In genomic region chr11:43925584-43925983, GRCm38 (mm10) we compare ENCODE assay signal across 20 mouse cellular contexts. TPM values are rescaled to one million over a fixed set of nuclear protein-coding genes. Genes with fewer than 3 reads are reported as not detected.
A peak's percentile ranks its signal among the peaks of the same experiment; 100 is the strongest.
DNase-seq lines count a peak whose midpoint lies in the region; ATAC-seq and TF ChIP-seq lines count a peak whose summit lies in the region.
"Had no signal": no experiment of that assay in that cellular context is flagged by ENCODE, and none has a peak within 500 bp of the region (broad histone marks: within the 10 kb centered on the region; RNA-seq: fewer than 3 reads in every experiment).

No protein-coding gene starts in this region.

- TF ChIP-seq EP300 in heart, adult 2 months (IDR thresholded peaks at IDR 0.05; ENCODE audit: insufficient read depth, low read depth, low read length): peak; percentile 60; the same call in 1 of the 2 replicates

- ATAC-seq in heart, embryonic 16.5 days (replicated peaks; ENCODE audit: extremely low read depth, insufficient read depth, low FRiP score): peak; percentile 83
- ATAC-seq in midbrain, embryonic 16.5 days: peak; percentile 66
- ATAC-seq: CD4-positive, CD25-positive, alpha-beta regulatory T cell, adult 4 months; hindbrain, embryonic 16.5 days had no signal

- no peak for TF ChIP-seq CTCF in heart, adult 2 months (IDR thresholded peaks at IDR 0.05)
- no peak for TF ChIP-seq CTCF in left cerebral cortex, adult 2 months (IDR thresholded peaks at IDR 0.05)

- intact Hi-C loops in heart, adult 2 months (cut with DNase I): loop anchor here (5.0 kb wide), 1 partner anchor 58 kb away; no protein-coding TSS in a partner anchor
- intact Hi-C loops in heart, postnatal 36 days (cut with DNase I): loop anchor here (5.0 kb wide), 1 partner anchor 397 kb away; no protein-coding TSS in a partner anchor
- intact Hi-C loops in left cerebral cortex, adult 2 months (cut with DNase I): no loop called here

- no peak overlapping the region for H3K27ac ChIP-seq in heart, adult 2 months
- H3K27ac ChIP-seq in heart, embryonic 16.5 days (ENCODE audit: low read length): no peak overlapping the region
- H3K27ac ChIP-seq in midbrain, embryonic 16.5 days (ENCODE audit: low read length): no peak overlapping the region
- H3K27ac ChIP-seq in left cerebral cortex, adult 2 months: no peak overlapping the region
- H3K27ac ChIP-seq: embryonic facial prominence, embryonic 10.5 days; liver, embryonic 13.5 days had no signal

- no peaks in the 10 kb centered on the region for H3K9me3 ChIP-seq in heart, embryonic 16.5 days (replicated peaks; ENCODE audit: control insufficient read depth, low read length)
- H3K9me3 ChIP-seq in midbrain, embryonic 16.5 days (replicated peaks; ENCODE audit: control insufficient read depth, low read length, poor library complexity, severe bottlenecking): no peaks in the 10 kb centered on the region; the same call in 1 of the 2 replicates
- H3K9me3 ChIP-seq: embryonic facial prominence, embryonic 10.5 days; G1E; liver, embryonic 13.5 days had no signal

- no peak overlapping the region for H3K4me3 ChIP-seq in heart, adult 2 months
- H3K4me3 ChIP-seq in heart, embryonic 16.5 days (ENCODE audit: low read length): no peak overlapping the region
- no peak overlapping the region for H3K4me3 ChIP-seq in midbrain, embryonic 16.5 days (ENCODE audit: low read depth, low read length)
- no peak overlapping the region for H3K4me3 ChIP-seq in left cerebral cortex, adult 2 months
- H3K4me3 ChIP-seq: embryonic facial prominence, embryonic 10.5 days; liver, embryonic 13.5 days had no signal

- 19% methylated on average over 6 of the region's 6 CpGs for WGBS in heart, adult 2 months
- 32% methylated on average over 6 of the region's 6 CpGs for WGBS in heart, embryonic 16.5 days
- 18% methylated on average over 6 of the region's 6 CpGs for WGBS in midbrain, embryonic 16.5 days

- H3K36me3 ChIP-seq in heart, adult 2 months (ENCODE audit: control insufficient read depth, insufficient read depth, low read length): no peaks in the 10 kb centered on the region; the same call in 1 of the 2 replicates
- H3K36me3 ChIP-seq in heart, embryonic 16.5 days (ENCODE audit: control insufficient read depth, insufficient read depth): no peaks in the 10 kb centered on the region
- no peaks in the 10 kb centered on the region for H3K36me3 ChIP-seq in midbrain, embryonic 16.5 days (ENCODE audit: control insufficient read depth, insufficient read depth, low read length)
- H3K36me3 ChIP-seq: embryonic facial prominence, embryonic 10.5 days; G1E; liver, embryonic 13.5 days had no signal

- no peak for TF ChIP-seq POLR2A in heart, adult 2 months (IDR thresholded peaks at IDR 0.05; ENCODE audit: insufficient read depth, low read depth, low read length)

- peaks cover 18% of the 10 kb centered on the region for H3K4me1 ChIP-seq in heart, adult 2 months (ENCODE audit: control insufficient read depth, insufficient read depth, low read length)
- peaks cover 13% of the 10 kb centered on the region; the same call in 1 of the 2 replicates for H3K4me1 ChIP-seq in heart, embryonic 16.5 days (ENCODE audit: control insufficient read depth, insufficient read depth, low read length)
- peaks cover 9% of the 10 kb centered on the region for H3K4me1 ChIP-seq in midbrain, embryonic 16.5 days (ENCODE audit: control insufficient read depth, insufficient read depth, low read length)
- H3K4me1 ChIP-seq: liver, embryonic 13.5 days had no signal

- no peak overlapping the region for H3K4me2 ChIP-seq in heart, embryonic 16.5 days (ENCODE audit: low read depth, low read length)
- H3K4me2 ChIP-seq in midbrain, embryonic 16.5 days (ENCODE audit: low read length): no peak overlapping the region
- H3K4me2 ChIP-seq: liver, embryonic 13.5 days had no signal

- H3K9ac ChIP-seq in heart, adult 2 months (ENCODE audit: low read depth, low read length): no peak overlapping the region
- H3K9ac ChIP-seq in heart, embryonic 16.5 days (ENCODE audit: low read length): no peak overlapping the region
- no peak overlapping the region for H3K9ac ChIP-seq in midbrain, embryonic 16.5 days (ENCODE audit: low read depth, low read length)
- H3K9ac ChIP-seq: liver, embryonic 13.5 days had no signal

- H3K27me3 ChIP-seq in heart, adult 2 months (ENCODE audit: control insufficient read depth, insufficient read depth, low read length): no peaks in the 10 kb centered on the region
- no peaks in the 10 kb centered on the region for H3K27me3 ChIP-seq in heart, embryonic 16.5 days (ENCODE audit: control insufficient read depth, insufficient read depth, low read length)
- H3K27me3 ChIP-seq in midbrain, embryonic 16.5 days (ENCODE audit: control insufficient read depth, insufficient read depth, low read depth, low read length): no peaks in the 10 kb centered on the region
- H3K27me3 ChIP-seq: liver, embryonic 13.5 days had no signal

- peak; percentile 7 for DNase-seq in embryo, embryonic 10 days (ENCODE audit: low spot score)
- DNase-seq in embryo, embryonic 11 days: no peak
- peak in 1 of 2 experiments; percentile 27 for DNase-seq in heart, adult 2 months
- DNase-seq in heart, postnatal 36 days: no peak
- no peak for DNase-seq in spleen, postnatal 14 days (ENCODE audit: low spot score in 2 of 2)
- DNase-seq in left cerebral cortex, adult 2 months (ENCODE audit: extremely low spot score in 1 of 2, low spot score in 2 of 2): no peak
- DNase-seq: cerebellum, postnatal 25 days; kidney, adult 11 months; kidney, postnatal 25 days; liver, embryonic 13.5 days; right cerebral cortex, adult 18-20 months; thymus, adult 18-20 months had no signal

- no peaks in the 10 kb centered on the region for H3K79me2 ChIP-seq in heart, adult 2 months (replicated peaks; ENCODE audit: control insufficient read depth, insufficient read depth, low read length)

RNA-seq across cellular contexts. Expression of gene Adra1b, which starts 24.6 kb away (rescaled TPM):
- total RNA-seq in heart, adult 2 months (2021): 10 to 100 TPM; 39.3 to 50.5 TPM
- 58.3 and 77.7 TPM in 2 replicates for polyA plus RNA-seq in heart, adult 2 months (2012; rRNA removed)
- total RNA-seq in heart, postnatal 36 days (2021): 10 to 100 TPM; 47.8 to 52.2 TPM
- polyA plus RNA-seq in heart, embryonic 16.5 days (2015; fragmentation: Nextera tagmentation; extraction: Ambion mirVana): 6.0 and 8.0 TPM in 2 replicates
- polyA plus RNA-seq in midbrain, embryonic 16.5 days (2015; fragmentation: Nextera tagmentation; extraction: Ambion mirVana): 7.9 and 12.1 TPM in 2 replicates
- 10 to 100 TPM; 29.9 to 31.6 TPM for total RNA-seq in left cerebral cortex, adult 2 months (2021)
- total RNA-seq: megakaryocyte progenitor cell, adult 5-6 weeks; neutrophil, adult 5-6 weeks had no signal
- polyA plus RNA-seq: CD4-positive, CD25-positive, alpha-beta regulatory T cell, adult 4 months; G1E had no signal
